17 mouse cellular contexts compared by ENCODE assay signal in genomic region chr17:30609980-30610307, GRCm38 (mm10). TPM values are rescaled to one million over a fixed set of nuclear protein-coding genes. Genes with fewer than 3 reads are reported as not detected.
DNase-seq lines count a peak whose midpoint lies in the region; ATAC-seq and TF ChIP-seq lines count a peak whose summit lies in the region.
"Had no signal": no experiment of that assay in that cellular context is flagged by ENCODE, and none has a peak within 500 bp of the region (broad histone marks: within the 10 kb centered on the region; RNA-seq: fewer than 3 reads in every experiment).

No protein-coding gene starts in this region.

- H3K9me3 ChIP-seq in heart, embryonic 13.5 days, result no peaks in the 10 kb centered on the region
- no peaks in the 10 kb centered on the region for H3K9me3 ChIP-seq in E14TG2a.4 (ENCODE audit: low read length)
- H3K9me3 ChIP-seq in liver, embryonic 15.5 days (replicated peaks), result no peaks in the 10 kb centered on the region
- no peaks in the 10 kb centered on the region for H3K9me3 ChIP-seq in forebrain, embryonic 14.5 days (replicated peaks; ENCODE audit: control insufficient read depth, low read length)
- H3K9me3 ChIP-seq: embryonic facial prominence, embryonic 13.5 days; forebrain, embryonic 10.5 days; midbrain, embryonic 13.5 days had no signal

- H3K27ac ChIP-seq in heart, embryonic 13.5 days (replicated peaks), result peak overlapping the region; percentile 36; the same call in 1 of the 2 replicates
- H3K27ac ChIP-seq in bone marrow, adult 2 months (ENCODE audit: control insufficient read depth, insufficient read depth, low read depth, low read length, poor library complexity), result peak overlapping the region; percentile 14
- peak overlapping the region; percentile 93 for H3K27ac ChIP-seq in liver, embryonic 15.5 days (replicated peaks)
- H3K27ac ChIP-seq in forebrain, embryonic 14.5 days (ENCODE audit: low read depth, low read length), result no peak overlapping the region
- H3K27ac ChIP-seq: embryonic facial prominence, embryonic 13.5 days; forebrain, embryonic 10.5 days; macrophage; midbrain, embryonic 13.5 days had no signal

- 90% methylated on average over 5 of the region's 5 CpGs for WGBS in heart, embryonic 13.5 days
- WGBS in bone marrow, adult 2 months, result 76% methylated on average over 5 of the region's 5 CpGs
- WGBS in liver, embryonic 15.5 days (ENCODE audit: insufficient replicate concordance), result 61% methylated on average over 5 of the region's 5 CpGs
- WGBS in forebrain, embryonic 14.5 days, result 95% methylated on average over 5 of the region's 5 CpGs

- DNase-seq in heart, adult 8-10 months (ENCODE audit: low spot score), result no peak
- no peak for DNase-seq in forebrain, embryonic 14.5 days (ENCODE audit: low spot score)
- DNase-seq: cerebellum, adult 9-10 months; gastrocnemius, postnatal 36 days; heart, postnatal 36 days; retina, postnatal 1 day had no signal

- no peak for TF ChIP-seq POLR2A in bone marrow, adult 2 months (IDR thresholded peaks at IDR 0.05; ENCODE audit: borderline replicate concordance, control insufficient read depth, low read depth, low read length)

- peaks cover 8% of the 10 kb centered on the region for H3K36me3 ChIP-seq in heart, embryonic 13.5 days
- H3K36me3 ChIP-seq in E14TG2a.4 (ENCODE audit: insufficient read depth, low read length), result peaks cover 23% of the 10 kb centered on the region; the same call in 1 of the 2 replicates
- peaks cover 32% of the 10 kb centered on the region for H3K36me3 ChIP-seq in liver, embryonic 15.5 days (replicated peaks)
- no peaks in the 10 kb centered on the region for H3K36me3 ChIP-seq in forebrain, embryonic 14.5 days (ENCODE audit: control insufficient read depth, insufficient read depth, low read length)
- H3K36me3 ChIP-seq: midbrain, embryonic 13.5 days had no signal

- no peak overlapping the region for H3K4me2 ChIP-seq in heart, embryonic 13.5 days
- H3K4me2 ChIP-seq in liver, embryonic 15.5 days, result peak overlapping the region; percentile 69
- H3K4me2 ChIP-seq in forebrain, embryonic 14.5 days (ENCODE audit: low read length), result no peak overlapping the region
- H3K4me2 ChIP-seq: midbrain, embryonic 13.5 days had no signal

- no peak overlapping the region for H3K4me3 ChIP-seq in heart, embryonic 13.5 days
- peak overlapping the region; percentile 88 for H3K4me3 ChIP-seq in E14TG2a.4 (replicated peaks; ENCODE audit: low read length)
- H3K4me3 ChIP-seq in bone marrow, adult 2 months (replicated peaks; ENCODE audit: control insufficient read depth, low read depth, low read length), result no peak overlapping the region
- H3K4me3 ChIP-seq in liver, embryonic 15.5 days (replicated peaks), result peak overlapping the region; percentile 75
- H3K4me3 ChIP-seq in forebrain, embryonic 14.5 days (ENCODE audit: low read depth, low read length), result no peak overlapping the region
- H3K4me3 ChIP-seq: embryonic facial prominence, embryonic 13.5 days; heart, embryonic 12.5 days; midbrain, embryonic 13.5 days had no signal

- peaks cover 46% of the 10 kb centered on the region for H3K4me1 ChIP-seq in heart, embryonic 13.5 days
- H3K4me1 ChIP-seq in E14TG2a.4 (replicated peaks; ENCODE audit: low read depth, low read length), result peaks cover 72% of the 10 kb centered on the region
- H3K4me1 ChIP-seq in bone marrow, adult 2 months (ENCODE audit: control insufficient read depth, insufficient read depth, low read length), result no peaks in the 10 kb centered on the region; the same call in 1 of the 2 replicates
- peaks cover 75% of the 10 kb centered on the region for H3K4me1 ChIP-seq in liver, embryonic 15.5 days (replicated peaks)
- peaks cover 22% of the 10 kb centered on the region for H3K4me1 ChIP-seq in forebrain, embryonic 14.5 days (ENCODE audit: control insufficient read depth, insufficient read depth, low read length)

- no peak for ATAC-seq in heart, embryonic 13.5 days (ENCODE audit: extremely low read depth, insufficient number of reproducible peaks, low FRiP score, low TSS enrichment)
- no peak for ATAC-seq in liver, embryonic 15.5 days (ENCODE audit: insufficient read depth)
- ATAC-seq in granulocyte monocyte progenitor cell, adult 5-6 weeks (replicated peaks; ENCODE audit: poor library complexity, severe bottlenecking), result no peak
- no peak for ATAC-seq in forebrain, embryonic 14.5 days
- ATAC-seq: hindbrain, embryonic 16.5 days; midbrain, embryonic 13.5 days had no signal

- TF ChIP-seq CTCF in E14TG2a.4 (conservative IDR thresholded peaks at IDR 0.05; ENCODE audit: low read length), result no peak
- no peak for TF ChIP-seq CTCF in bone marrow, adult 2 months (IDR thresholded peaks at IDR 0.05; ENCODE audit: control insufficient read depth, insufficient read depth, low read length)

- H3K27me3 ChIP-seq in heart, embryonic 13.5 days (replicated peaks), result no peaks in the 10 kb centered on the region
- no peaks in the 10 kb centered on the region for H3K27me3 ChIP-seq in E14TG2a.4 (ENCODE audit: insufficient read depth, low read length)
- H3K27me3 ChIP-seq in liver, embryonic 15.5 days, result no peaks in the 10 kb centered on the region
- no peaks in the 10 kb centered on the region for H3K27me3 ChIP-seq in forebrain, embryonic 14.5 days (replicated peaks; ENCODE audit: control insufficient read depth, insufficient read depth, low read length)
- H3K27me3 ChIP-seq: embryonic facial prominence, embryonic 13.5 days; heart, embryonic 12.5 days; midbrain, embryonic 13.5 days had no signal

- no peak overlapping the region for H3K9ac ChIP-seq in heart, embryonic 13.5 days
- H3K9ac ChIP-seq in liver, embryonic 15.5 days, result no peak overlapping the region
- no peak overlapping the region for H3K9ac ChIP-seq in forebrain, embryonic 14.5 days (ENCODE audit: low read length)
- H3K9ac ChIP-seq: embryonic facial prominence, embryonic 13.5 days; heart, embryonic 12.5 days; midbrain, embryonic 13.5 days had no signal

RNA-seq across cellular contexts. Expression of gene Dnah8, which starts 14.2 kb away (rescaled TPM):
- 1.4 and 2.1 TPM in 2 replicates for polyA plus RNA-seq in heart, embryonic 13.5 days (2015; fragmentation: Nextera tagmentation; extraction: Ambion mirVana)
- 1 to 10 TPM in 2 of 4 experiments, under 1 TPM in 2; 0.62 to 1.7 (median 1.0) TPM for total RNA-seq in heart, adult 8-10 months (2022)
- 9.6 and 24.6 TPM in 2 replicates for polyA plus RNA-seq in bone marrow, adult 2 months (2011; ENCODE audit: insufficient read depth, insufficient read length, low replicate concordance, missing spikeins)
- 1.1 and 1.4 TPM in 2 replicates for polyA plus RNA-seq in liver, embryonic 15.5 days (2015; fragmentation: Nextera tagmentation; extraction: Ambion mirVana)
- 18.8 and 23.1 TPM in 2 replicates for total RNA-seq in granulocyte monocyte progenitor cell, adult 5-6 weeks (2014; fragmentation: Nextera tagmentation)
- total RNA-seq in granulocyte monocyte progenitor cell, adult 5-6 weeks (2017), result 20.3 and 28.0 TPM in 2 replicates
- 1.7 and 1.9 TPM in 2 replicates for polyA plus RNA-seq in forebrain, embryonic 14.5 days (2014; fragmentation: Nextera tagmentation; extraction: Ambion mirVana)

RNA-seq across cellular contexts. Expression of gene Glo1, which starts 16.7 kb away (rescaled TPM):
- 194 and 205 TPM in 2 replicates for polyA plus RNA-seq in heart, embryonic 13.5 days (2015; fragmentation: Nextera tagmentation; extraction: Ambion mirVana)
- 100 to 1,000 TPM; 157 to 166 (median 162) TPM for total RNA-seq in heart, adult 8-10 months (2022)
- 65.2 and 80.9 TPM in 2 replicates for polyA plus RNA-seq in bone marrow, adult 2 months (2011; ENCODE audit: insufficient read depth, insufficient read length, low replicate concordance, missing spikeins)
- polyA plus RNA-seq in liver, embryonic 15.5 days (2015; fragmentation: Nextera tagmentation; extraction: Ambion mirVana), result 234 and 243 TPM in 2 replicates
- 52.8 and 91.5 TPM in 2 replicates for total RNA-seq in granulocyte monocyte progenitor cell, adult 5-6 weeks (2014; fragmentation: Nextera tagmentation)
- 98.3 and 117 TPM in 2 replicates for total RNA-seq in granulocyte monocyte progenitor cell, adult 5-6 weeks (2017)
- polyA plus RNA-seq in forebrain, embryonic 14.5 days (2014; fragmentation: Nextera tagmentation; extraction: Ambion mirVana), result 210 TPM in 2 replicates

RNA-seq across cellular contexts. Expression of gene Btbd9, which starts 33.7 kb away (rescaled TPM):
- 43.1 and 44.4 TPM in 2 replicates for polyA plus RNA-seq in heart, embryonic 13.5 days (2015; fragmentation: Nextera tagmentation; extraction: Ambion mirVana)
- total RNA-seq in heart, adult 8-10 months (2022), result 10 to 100 TPM; 20.4 to 24.3 (median 22.5) TPM
- 4.7 and 21.0 TPM in 2 replicates for polyA plus RNA-seq in bone marrow, adult 2 months (2011; ENCODE audit: insufficient read depth, insufficient read length, low replicate concordance, missing spikeins)
- polyA plus RNA-seq in liver, embryonic 15.5 days (2015; fragmentation: Nextera tagmentation; extraction: Ambion mirVana), result 12.2 and 15.4 TPM in 2 replicates
- 34.7 and 40.5 TPM in 2 replicates for total RNA-seq in granulocyte monocyte progenitor cell, adult 5-6 weeks (2014; fragmentation: Nextera tagmentation)
- total RNA-seq in granulocyte monocyte progenitor cell, adult 5-6 weeks (2017), result 22.0 and 22.1 TPM in 2 replicates
- 73.7 and 122 TPM in 2 replicates for polyA plus RNA-seq in forebrain, embryonic 14.5 days (2014; fragmentation: Nextera tagmentation; extraction: Ambion mirVana)

Comparison
In these comparisons a context has a peak if more than half of its experiments do, and no peak if none do; other contexts are left out.
1. H3K4me3 ChIP-seq: peak in E14TG2a.4 (single experiment) and liver, embryonic 15.5 days (single experiment); none in heart, embryonic 13.5 days (single experiment), bone marrow, adult 2 months (single experiment) and forebrain, embryonic 14.5 days (single experiment).